Comparison of ENCODE assay signal across 30 mouse cellular contexts in the genomic region with DNA sequence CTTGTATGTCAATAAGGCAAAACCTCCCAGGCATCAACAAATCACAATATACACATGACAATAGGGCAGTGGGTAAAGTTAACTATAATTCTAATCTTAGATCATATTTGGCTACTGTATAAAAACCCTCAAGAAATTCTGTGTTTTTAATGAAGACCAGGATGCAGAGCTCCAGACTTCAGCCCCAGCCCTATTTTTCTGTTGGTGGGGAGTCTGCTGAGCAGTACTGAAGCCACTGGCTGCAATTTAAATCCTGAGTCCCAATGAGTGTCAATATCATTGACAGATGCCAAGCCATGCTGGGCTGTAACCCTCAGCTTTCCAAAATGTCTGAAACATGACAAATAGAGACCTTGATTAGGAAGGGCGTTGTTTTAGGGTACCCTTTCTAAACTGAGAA.
DNase-seq lines count a peak whose midpoint lies in the region; ATAC-seq lines count a peak whose summit lies in the region.
"Had no signal": no experiment of that assay in that cellular context is flagged by ENCODE, and none has a peak within 500 bp of the region (broad histone marks: within the 10 kb centered on the region; RNA-seq: fewer than 3 reads in every experiment).

No protein-coding gene starts in this region.

- no peak overlapping the region for H3K4me2 ChIP-seq in embryonic facial prominence, embryonic 15.5 days (replicated peaks)
- H3K4me2 ChIP-seq: hindbrain, embryonic 13.5 days; limb, embryonic 13.5 days; liver, embryonic 12.5 days; stomach, embryonic 15.5 days had no signal

- H3K4me1 ChIP-seq in embryonic facial prominence, embryonic 15.5 days: peaks cover 16% of the 10 kb centered on the region
- H3K4me1 ChIP-seq in midbrain, embryonic 10.5 days: peaks cover 6% of the 10 kb centered on the region
- H3K4me1 ChIP-seq: heart, embryonic 10.5 days; hindbrain, embryonic 13.5 days; limb, embryonic 13.5 days; liver, embryonic 12.5 days; stomach, embryonic 15.5 days had no signal

- ATAC-seq in embryonic facial prominence, embryonic 15.5 days (ENCODE audit: insufficient number of reproducible peaks, low FRiP score, low TSS enrichment, low read depth): peak; percentile 72
- no peak for ATAC-seq in erythroid progenitor cell, adult 5-6 weeks (replicated peaks; ENCODE audit: low FRiP score, poor library complexity, severe bottlenecking)
- ATAC-seq: forebrain, embryonic 14.5 days; intestine, embryonic 16.5 days; liver, embryonic 12.5 days; liver, postnatal 0 days had no signal

- no peaks in the 10 kb centered on the region for H3K9me3 ChIP-seq in embryonic facial prominence, embryonic 15.5 days (replicated peaks)
- no peaks in the 10 kb centered on the region for H3K9me3 ChIP-seq in midbrain, embryonic 10.5 days (replicated peaks)
- H3K9me3 ChIP-seq: heart, embryonic 10.5 days; hindbrain, embryonic 13.5 days; limb, embryonic 13.5 days; liver, embryonic 12.5 days; stomach, embryonic 15.5 days had no signal

- H3K9ac ChIP-seq in embryonic facial prominence, embryonic 15.5 days: no peak overlapping the region
- H3K9ac ChIP-seq: hindbrain, embryonic 13.5 days; limb, embryonic 13.5 days; liver, embryonic 12.5 days; liver, postnatal 0 days; stomach, embryonic 15.5 days had no signal

- H3K36me3 ChIP-seq in embryonic facial prominence, embryonic 15.5 days: no peaks in the 10 kb centered on the region
- H3K36me3 ChIP-seq in midbrain, embryonic 10.5 days: no peaks in the 10 kb centered on the region
- H3K36me3 ChIP-seq: G1E; heart, embryonic 10.5 days; hindbrain, embryonic 13.5 days; limb, embryonic 13.5 days; liver, embryonic 12.5 days; stomach, embryonic 15.5 days had no signal

- DNase-seq in embryo, embryonic 11 days: peak; percentile 25
- no peak for DNase-seq in embryo, embryonic 9.5 days (ENCODE audit: extremely low spot score)
- peak; percentile 8 to 18 for DNase-seq in kidney, postnatal 4 days
- no peak for DNase-seq in kidney, postnatal 10 days
- no peak for DNase-seq in midbrain, embryonic 10.5 days (ENCODE audit: low spot score)
- DNase-seq: adrenal gland, postnatal 14 days; cerebellum, adult 11 months; cerebellum, adult 9-11 months; heart, adult 11 months; heart, postnatal 4 days; kidney, adult 8-10 months; layer of hippocampus, adult 9-11 months; liver, postnatal 0 days; lung, postnatal 10 days; midbrain, embryonic 14.5 days; right cerebral cortex, postnatal 25 days; thymus, postnatal 14 days had no signal

- no peak overlapping the region for H3K4me3 ChIP-seq in embryonic facial prominence, embryonic 15.5 days (replicated peaks)
- no peak overlapping the region for H3K4me3 ChIP-seq in midbrain, embryonic 10.5 days
- H3K4me3 ChIP-seq: erythroblast, embryonic 14.5 days; heart, embryonic 10.5 days; hindbrain, embryonic 13.5 days; limb, embryonic 13.5 days; liver, embryonic 12.5 days; stomach, embryonic 15.5 days had no signal

- H3K27ac ChIP-seq in embryonic facial prominence, embryonic 15.5 days (replicated peaks): peak overlapping the region; percentile 31; the same call in 1 of the 2 replicates
- H3K27ac ChIP-seq in midbrain, embryonic 10.5 days (replicated peaks): no peak overlapping the region
- H3K27ac ChIP-seq: heart, embryonic 10.5 days; hindbrain, embryonic 13.5 days; kidney, postnatal 0 days; limb, embryonic 13.5 days; liver, embryonic 12.5 days; macrophage; stomach, embryonic 15.5 days had no signal

- 39% methylated on average over 1 of the region's 1 CpGs for WGBS in embryonic facial prominence, embryonic 15.5 days
- WGBS in midbrain, embryonic 10.5 days: 76% methylated on average over 1 of the region's 1 CpGs

- no peaks in the 10 kb centered on the region for H3K27me3 ChIP-seq in embryonic facial prominence, embryonic 15.5 days
- no peaks in the 10 kb centered on the region for H3K27me3 ChIP-seq in midbrain, embryonic 10.5 days (ENCODE audit: low read depth, poor library complexity, severe bottlenecking)
- H3K27me3 ChIP-seq: hindbrain, embryonic 13.5 days; limb, embryonic 13.5 days; liver, embryonic 12.5 days; stomach, embryonic 15.5 days had no signal

Comparison
In these comparisons a context has a peak if more than half of its experiments do, and no peak if none do; other contexts are left out.
1. DNase-seq: peak in embryo, embryonic 11 days (single experiment) and kidney, postnatal 4 days (2 of 2); none in embryo, embryonic 9.5 days (single experiment), kidney, postnatal 10 days (single experiment) and midbrain, embryonic 10.5 days (single experiment).